Comparison of ENCODE assay signal across 31 mouse cellular contexts in the genomic region with DNA sequence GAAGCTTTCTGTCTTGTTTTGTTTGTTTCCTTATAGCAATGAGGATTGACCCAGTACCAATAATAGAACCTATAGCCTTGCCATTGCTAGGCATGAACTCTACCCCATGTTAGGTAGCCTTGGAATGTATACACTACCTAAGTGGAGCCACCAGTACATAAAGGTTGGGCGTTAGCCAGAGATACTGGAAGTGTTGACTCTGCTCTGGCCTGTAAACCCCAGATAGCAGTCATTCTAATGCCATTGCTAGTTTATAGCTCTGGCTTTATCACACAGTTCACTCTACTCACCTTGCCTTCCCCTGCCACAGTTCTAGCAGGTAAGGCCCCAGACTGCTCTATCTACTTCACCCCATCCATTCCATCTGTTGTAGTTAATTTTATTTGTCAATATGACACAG. TPM values are rescaled to one million over a fixed set of nuclear protein-coding genes. Genes with fewer than 3 reads are reported as not detected.
"Had no signal": no experiment of that assay in that cellular context is flagged by ENCODE, and none has a peak within 500 bp of the region (broad histone marks: within the 10 kb centered on the region; RNA-seq: fewer than 3 reads in every experiment).

No protein-coding gene starts in this region.

- H3K36me3 ChIP-seq: heart, embryonic 10.5 days; heart, embryonic 13.5 days; heart, embryonic 15.5 days; hindbrain, embryonic 13.5 days; hindbrain, embryonic 15.5 days; limb, embryonic 10.5 days; limb, embryonic 12.5 days; liver, embryonic 13.5 days had no signal

- H3K9ac ChIP-seq: forebrain, postnatal 0 days; heart, embryonic 13.5 days; heart, embryonic 15.5 days; hindbrain, embryonic 13.5 days; hindbrain, embryonic 15.5 days; limb, embryonic 12.5 days; liver, embryonic 13.5 days had no signal

- H3K4me1 ChIP-seq: heart, embryonic 10.5 days; heart, embryonic 13.5 days; heart, embryonic 15.5 days; hindbrain, embryonic 13.5 days; hindbrain, embryonic 15.5 days; limb, embryonic 10.5 days; limb, embryonic 12.5 days; liver, embryonic 13.5 days had no signal

- H3K4me3 ChIP-seq: heart, embryonic 10.5 days; heart, embryonic 13.5 days; heart, embryonic 15.5 days; hindbrain, embryonic 13.5 days; hindbrain, embryonic 15.5 days; limb, embryonic 10.5 days; limb, embryonic 12.5 days; liver, embryonic 13.5 days had no signal

- ATAC-seq: forebrain, postnatal 0 days; hindbrain, postnatal 0 days had no signal

- H3K27me3 ChIP-seq: heart, embryonic 13.5 days; heart, embryonic 15.5 days; hindbrain, embryonic 13.5 days; hindbrain, embryonic 15.5 days; limb, embryonic 12.5 days; liver, embryonic 13.5 days had no signal

- H3K27ac ChIP-seq: heart, embryonic 10.5 days; heart, embryonic 13.5 days; heart, embryonic 15.5 days; hindbrain, embryonic 13.5 days; hindbrain, embryonic 15.5 days; hindbrain, postnatal 0 days; limb, embryonic 10.5 days; limb, embryonic 12.5 days; liver, embryonic 13.5 days had no signal

- DNase-seq: forebrain, postnatal 0 days; gastrocnemius, postnatal 10 days; gastrocnemius, postnatal 25 days; heart, adult 18-20 months; heart, postnatal 14 days; heart, postnatal 36 days; kidney, adult 18-20 months; kidney, adult 8-10 months; kidney, postnatal 10 days; kidney, postnatal 25 days; kidney, postnatal 4 days; layer of hippocampus, adult 9-11 months; layer of hippocampus, postnatal 36 days; liver; liver, embryonic 13.5 days had no signal

- H3K9me3 ChIP-seq: heart, embryonic 10.5 days; heart, embryonic 13.5 days; heart, embryonic 15.5 days; hindbrain, embryonic 15.5 days; limb, embryonic 10.5 days; limb, embryonic 12.5 days; liver, embryonic 13.5 days had no signal

- H3K4me2 ChIP-seq: heart, embryonic 13.5 days; heart, embryonic 15.5 days; hindbrain, embryonic 13.5 days; hindbrain, embryonic 15.5 days; limb, embryonic 12.5 days; liver, embryonic 11.5 days; liver, embryonic 13.5 days had no signal

RNA-seq across cellular contexts. Expression of gene Spaca1, which starts 8.3 kb away (rescaled TPM):
- total RNA-seq: forebrain, postnatal 0 days; gastrocnemius, postnatal 25 days; heart, adult 18-20 months; heart, adult 8-10 months; heart, postnatal 14 days; heart, postnatal 36 days; layer of hippocampus, adult 18-20 months; layer of hippocampus, postnatal 14 days; left cerebral cortex, adult 18-20 months; left cerebral cortex, adult 8-10 months; left cerebral cortex, postnatal 10 days; left cerebral cortex, postnatal 36 days had no signal
